Mouse (Mus musculus): Measurements from ENCODE around the gene Actr6.
A peak's percentile ranks its signal among the peaks of the same experiment; 100 is the strongest.

The Actr6 gene

GRCm38 (mm10) chr10:89732001-89732794, at the start of gene Actr6:
Gene Actr6 (minus strand): TSS chr10:89732295.
- peak; percentile 93 for DNase-seq

- DNase-seq: no peak
Observed at GRCm38 (mm10) chr10:89776029-89776428, 43.9 kb upstream of the Actr6 start.

GRCm38 (mm10) chr10:89771894-89772293, 39.8 kb upstream of the Actr6 start:
- no peak for DNase-seq

- DNase-seq: no peak
Observed at GRCm38 (mm10) chr10:89769096-89769495, 37.0 kb upstream of the Actr6 start.

- DNase-seq: no peak
Observed at GRCm38 (mm10) chr10:89768352-89769020, 36.4 kb upstream of the Actr6 start.

GRCm38 (mm10) chr10:89765790-89766714, 34.0 kb upstream of the Actr6 start:
- no peak for DNase-seq

- DNase-seq: no peak
Observed at GRCm38 (mm10) chr10:89764457-89765121, 32.5 kb upstream of the Actr6 start.

- no peak for DNase-seq
Observed at GRCm38 (mm10) chr10:89760772-89761171, 28.7 kb upstream of the Actr6 start.

- no peak for DNase-seq
Observed at GRCm38 (mm10) chr10:89755231-89755630, 23.1 kb upstream of the Actr6 start.

GRCm38 (mm10) chr10:89751069-89751468, 19.0 kb upstream of the Actr6 start:
- DNase-seq: no peak

GRCm38 (mm10) chr10:89748619-89749018, 16.5 kb upstream of the Actr6 start:
- no peak for DNase-seq

- no peak for DNase-seq
Observed at GRCm38 (mm10) chr10:89747911-89748310, 15.8 kb upstream of the Actr6 start.

- DNase-seq: no peak
Observed at GRCm38 (mm10) chr10:89747221-89747905, 15.3 kb upstream of the Actr6 start.

- no peak for DNase-seq
Observed at GRCm38 (mm10) chr10:89746581-89746980, 14.5 kb upstream of the Actr6 start.

- DNase-seq: no peak
Observed at GRCm38 (mm10) chr10:89745666-89746020, 13.5 kb upstream of the Actr6 start.

GRCm38 (mm10) chr10:89744871-89745665, 13.0 kb upstream of the Actr6 start, which contains the start of gene Uhrf1bp1l:
Gene Uhrf1bp1l (plus strand): TSS chr10:89744991.
- peak; percentile 97 for DNase-seq

GRCm38 (mm10) chr10:89744341-89744740, 12.2 kb upstream of the Actr6 start:
- DNase-seq: no peak

- DNase-seq: no peak
Observed at GRCm38 (mm10) chr10:89743266-89743665, 11.2 kb upstream of the Actr6 start.

GRCm38 (mm10) chr10:89740995-89741394, 8.9 kb upstream of the Actr6 start:
- DNase-seq: no peak

GRCm38 (mm10) chr10:89739703-89740102, 7.6 kb upstream of the Actr6 start:
- DNase-seq: no peak

GRCm38 (mm10) chr10:89738395-89738794, 6.3 kb upstream of the Actr6 start:
- DNase-seq: no peak

Measured in liver (tissue).